Mouse (Mus musculus): ENCODE data around the gene Cntn2. TPM values are rescaled to one million over a fixed set of nuclear protein-coding genes. Genes with fewer than 3 reads are reported as not detected.

Gene Cntn2
- 0.01 TPM in 1 of 2 replicates, not detected in the other for polyA plus RNA-seq (2012)

DNA sequence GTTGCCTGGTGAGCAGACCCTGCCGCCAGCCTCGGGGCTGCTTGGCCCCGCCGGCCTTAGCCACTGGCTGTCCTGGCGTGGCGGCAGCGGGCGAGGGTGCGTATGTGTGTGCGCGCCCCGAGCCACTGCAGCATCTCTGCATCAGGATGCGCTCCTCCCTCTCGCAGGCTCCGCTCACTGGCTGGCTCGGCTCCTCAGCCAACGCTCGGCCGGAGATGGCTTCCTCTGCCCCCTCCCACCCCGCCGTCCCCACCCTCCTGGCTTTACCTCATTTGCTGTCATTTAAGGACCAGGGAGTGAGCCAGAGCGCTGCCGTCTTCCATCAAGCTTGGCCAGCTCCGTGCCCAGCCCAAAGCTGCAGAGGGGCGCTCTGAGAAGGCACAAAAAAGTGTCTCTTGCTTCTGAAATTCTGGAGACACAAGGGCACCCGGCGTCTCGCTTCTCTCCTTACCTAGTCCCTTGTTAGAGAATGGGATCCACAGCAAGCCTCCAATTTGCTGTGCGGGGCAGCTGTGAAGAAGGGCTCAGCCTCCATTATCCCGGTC lies at the start of gene Cntn2:
TSS of gene Cntn2 (minus strand) at position 495 of the 545 bp plus-strand sequence.
- H3K4me3 ChIP-seq (replicated peaks) = no peak within 1 kb of the TSS
- TF ChIP-seq TAL1 (IDR thresholded peaks at IDR 0.05; ENCODE audit: low read length) (no peak), GATA1 (IDR thresholded peaks at IDR 0.05; ENCODE audit: low read length) (no peak)
- peaks cover 55% of the 10 kb centered on the region for H3K27me3 ChIP-seq (ENCODE audit: control insufficient read depth)
- H3K36me3 ChIP-seq (ENCODE audit: control insufficient read depth) = no peaks in the 10 kb centered on the region
- H3K9me3 ChIP-seq (ENCODE audit: control insufficient read depth, low read length) = no peaks in the 10 kb centered on the region
- H3K4me1 ChIP-seq (ENCODE audit: control insufficient read depth) = no peaks in the 10 kb centered on the region

DNA sequence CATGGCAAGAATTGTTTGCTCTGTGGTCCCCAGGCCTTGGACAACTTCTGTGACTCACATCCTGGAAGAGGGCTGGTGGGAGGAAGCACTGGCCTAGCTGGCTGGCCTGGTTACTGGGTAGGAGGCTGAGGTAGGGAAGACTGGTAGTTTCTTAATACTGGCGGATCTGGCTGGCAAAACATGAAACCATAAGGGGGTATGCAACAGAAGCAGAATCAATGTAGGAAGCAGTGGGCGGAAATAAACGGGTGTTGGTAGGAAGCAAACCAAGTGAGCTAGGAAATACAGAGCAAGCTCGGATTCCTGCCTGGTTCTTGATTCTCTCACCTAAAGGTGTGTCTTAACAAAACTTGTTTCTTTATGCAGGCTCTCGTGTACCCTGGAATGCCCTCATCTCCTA lies 49.1 kb upstream of the Cntn2 start:
- H3K27me3 ChIP-seq (ENCODE audit: control insufficient read depth) = no peaks in the 10 kb centered on the region
- H3K4me3 ChIP-seq (replicated peaks) = no peak overlapping the region
- H3K36me3 ChIP-seq (ENCODE audit: control insufficient read depth) = no peaks in the 10 kb centered on the region
- no peaks in the 10 kb centered on the region for H3K4me1 ChIP-seq (ENCODE audit: control insufficient read depth)
- H3K9me3 ChIP-seq (ENCODE audit: control insufficient read depth, low read length) = no peaks in the 10 kb centered on the region
- TF ChIP-seq TAL1 (IDR thresholded peaks at IDR 0.05; ENCODE audit: low read length) (no peak), GATA1 (IDR thresholded peaks at IDR 0.05; ENCODE audit: low read length) (no peak)

DNA sequence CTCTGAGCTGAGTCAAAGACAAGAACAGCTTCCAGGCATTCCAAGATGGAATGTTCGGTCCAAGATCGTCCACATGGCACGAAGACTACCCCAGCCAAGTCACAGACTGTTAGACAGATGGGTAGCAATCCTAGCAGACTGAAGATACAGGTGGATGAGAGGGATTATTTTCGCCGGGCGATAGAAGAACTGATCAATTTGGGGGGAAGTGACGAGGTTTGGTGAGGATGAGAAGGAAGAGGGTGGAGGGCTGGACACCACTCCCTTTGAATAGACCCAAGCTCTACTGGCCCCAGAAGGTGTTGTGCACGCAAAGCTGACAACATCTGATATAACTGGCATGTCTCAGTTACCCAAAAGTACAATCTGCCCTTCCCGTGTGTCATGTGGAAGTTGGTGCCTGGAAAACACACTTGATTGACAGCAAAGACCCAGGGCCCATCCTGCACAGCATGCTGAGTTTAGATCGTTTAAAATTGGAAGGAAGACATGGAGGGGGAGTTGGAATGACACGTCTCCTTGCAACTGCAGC lies 48.4 kb upstream of the Cntn2 start:
- no peaks in the 10 kb centered on the region for H3K36me3 ChIP-seq (ENCODE audit: control insufficient read depth)
- no peak overlapping the region for H3K4me3 ChIP-seq (replicated peaks)
- no peak for TF ChIP-seq GATA1 (IDR thresholded peaks at IDR 0.05; ENCODE audit: low read length)
- TF ChIP-seq TAL1 (IDR thresholded peaks at IDR 0.05; ENCODE audit: low read length) = no peak
- H3K27me3 ChIP-seq (ENCODE audit: control insufficient read depth) = no peaks in the 10 kb centered on the region
- no peaks in the 10 kb centered on the region for H3K4me1 ChIP-seq (ENCODE audit: control insufficient read depth)
- H3K9me3 ChIP-seq (ENCODE audit: control insufficient read depth, low read length) = no peaks in the 10 kb centered on the region

DNA sequence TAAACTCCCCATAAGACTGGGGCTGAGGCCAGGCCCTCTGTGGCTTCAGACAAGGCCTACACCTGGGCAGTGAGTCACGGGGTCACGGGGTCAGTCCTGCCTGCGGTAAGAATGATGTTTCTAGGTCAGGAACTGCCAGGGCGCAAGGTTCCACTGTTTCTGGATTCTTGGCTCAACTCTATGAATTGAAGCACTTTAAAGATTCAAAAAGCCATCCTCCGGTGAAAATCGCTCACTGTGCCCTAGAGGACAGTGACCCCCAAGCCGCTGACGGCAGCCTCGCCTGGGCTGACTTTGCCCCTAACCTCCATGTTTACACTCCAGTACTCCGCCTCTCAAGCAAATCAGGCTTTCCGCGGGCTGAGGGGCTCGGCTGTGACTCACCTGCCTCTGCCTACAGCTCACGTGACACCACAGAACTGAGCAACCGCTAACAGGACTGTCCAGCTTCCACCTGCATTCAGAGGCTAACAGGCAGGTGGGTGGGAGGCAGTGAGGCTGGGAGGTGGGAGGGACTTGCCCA lies 43.7 kb upstream of the Cntn2 start:
- H3K27me3 ChIP-seq (ENCODE audit: control insufficient read depth) = no peaks in the 10 kb centered on the region
- no peaks in the 10 kb centered on the region for H3K4me1 ChIP-seq (ENCODE audit: control insufficient read depth)
- no peak for TF ChIP-seq TAL1 (IDR thresholded peaks at IDR 0.05; ENCODE audit: low read length)
- TF ChIP-seq GATA1 (IDR thresholded peaks at IDR 0.05; ENCODE audit: low read length) = no peak
- H3K9me3 ChIP-seq (ENCODE audit: control insufficient read depth, low read length) = no peaks in the 10 kb centered on the region
- no peak overlapping the region for H3K4me3 ChIP-seq (replicated peaks)
- no peaks in the 10 kb centered on the region for H3K36me3 ChIP-seq (ENCODE audit: control insufficient read depth)

DNA sequence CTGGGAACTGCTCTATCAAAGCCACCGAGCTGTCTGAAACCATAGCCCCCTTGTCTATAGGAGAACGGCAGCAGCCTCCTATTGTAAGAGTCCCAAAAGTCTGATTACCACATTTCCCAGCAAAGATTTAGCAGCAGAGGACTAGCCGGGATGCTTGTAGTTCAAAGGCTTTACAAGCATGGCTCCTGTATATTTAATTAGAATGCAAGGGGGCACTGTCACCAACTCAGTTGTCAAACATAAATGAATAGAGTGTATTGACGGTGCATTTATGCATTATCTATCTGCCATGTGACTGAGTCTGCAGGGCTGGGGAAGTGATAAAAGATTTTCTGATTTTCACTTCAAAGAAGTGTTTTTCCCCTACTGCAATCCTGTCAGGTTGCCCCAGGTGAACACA lies 42.3 kb upstream of the Cntn2 start:
- H3K27me3 ChIP-seq (ENCODE audit: control insufficient read depth) = no peaks in the 10 kb centered on the region
- TF ChIP-seq GATA1 (IDR thresholded peaks at IDR 0.05; ENCODE audit: low read length) (no peak), TAL1 (IDR thresholded peaks at IDR 0.05; ENCODE audit: low read length) (no peak)
- no peak overlapping the region for H3K4me3 ChIP-seq (replicated peaks)
- no peaks in the 10 kb centered on the region for H3K36me3 ChIP-seq (ENCODE audit: control insufficient read depth)
- H3K9me3 ChIP-seq (ENCODE audit: control insufficient read depth, low read length) = no peaks in the 10 kb centered on the region
- H3K4me1 ChIP-seq (ENCODE audit: control insufficient read depth) = no peaks in the 10 kb centered on the region

DNA sequence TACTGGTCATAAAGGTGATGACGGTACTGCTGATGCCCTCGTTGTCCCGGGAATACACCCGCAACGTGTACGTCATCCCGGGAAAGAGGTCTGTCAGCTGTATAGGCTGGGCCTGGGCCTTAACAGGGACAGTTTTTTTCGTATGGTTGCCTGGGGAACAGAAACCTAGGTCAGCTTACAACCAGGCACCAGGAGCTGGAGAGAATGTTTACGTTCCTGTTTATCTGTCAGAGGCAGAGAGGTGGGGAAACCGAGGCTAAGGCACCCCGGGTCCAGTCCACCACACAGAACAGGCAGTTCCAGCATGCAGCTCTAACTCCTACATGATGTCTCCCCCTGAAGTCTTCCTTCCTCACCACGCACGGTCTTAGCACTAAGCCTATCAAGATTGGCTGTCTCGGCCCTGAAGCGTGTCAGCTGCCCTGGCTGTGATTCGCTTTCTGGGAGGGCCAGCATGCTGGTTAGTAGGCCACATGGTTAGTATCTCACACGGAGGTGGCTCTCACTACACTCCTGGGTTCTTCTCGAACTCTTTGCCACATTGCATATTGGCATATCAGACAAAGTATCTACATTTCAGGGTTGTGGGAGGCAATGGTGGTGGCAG lies 40.0 kb upstream of the Cntn2 start:
- H3K9me3 ChIP-seq (ENCODE audit: control insufficient read depth, low read length) = no peaks in the 10 kb centered on the region
- no peaks in the 10 kb centered on the region for H3K4me1 ChIP-seq (ENCODE audit: control insufficient read depth)
- no peaks in the 10 kb centered on the region for H3K36me3 ChIP-seq (ENCODE audit: control insufficient read depth)
- H3K27me3 ChIP-seq (ENCODE audit: control insufficient read depth) = no peaks in the 10 kb centered on the region
- H3K4me3 ChIP-seq (replicated peaks) = no peak overlapping the region
- TF ChIP-seq TAL1 (IDR thresholded peaks at IDR 0.05; ENCODE audit: low read length) = no peak
- no peak for TF ChIP-seq GATA1 (IDR thresholded peaks at IDR 0.05; ENCODE audit: low read length)

DNA sequence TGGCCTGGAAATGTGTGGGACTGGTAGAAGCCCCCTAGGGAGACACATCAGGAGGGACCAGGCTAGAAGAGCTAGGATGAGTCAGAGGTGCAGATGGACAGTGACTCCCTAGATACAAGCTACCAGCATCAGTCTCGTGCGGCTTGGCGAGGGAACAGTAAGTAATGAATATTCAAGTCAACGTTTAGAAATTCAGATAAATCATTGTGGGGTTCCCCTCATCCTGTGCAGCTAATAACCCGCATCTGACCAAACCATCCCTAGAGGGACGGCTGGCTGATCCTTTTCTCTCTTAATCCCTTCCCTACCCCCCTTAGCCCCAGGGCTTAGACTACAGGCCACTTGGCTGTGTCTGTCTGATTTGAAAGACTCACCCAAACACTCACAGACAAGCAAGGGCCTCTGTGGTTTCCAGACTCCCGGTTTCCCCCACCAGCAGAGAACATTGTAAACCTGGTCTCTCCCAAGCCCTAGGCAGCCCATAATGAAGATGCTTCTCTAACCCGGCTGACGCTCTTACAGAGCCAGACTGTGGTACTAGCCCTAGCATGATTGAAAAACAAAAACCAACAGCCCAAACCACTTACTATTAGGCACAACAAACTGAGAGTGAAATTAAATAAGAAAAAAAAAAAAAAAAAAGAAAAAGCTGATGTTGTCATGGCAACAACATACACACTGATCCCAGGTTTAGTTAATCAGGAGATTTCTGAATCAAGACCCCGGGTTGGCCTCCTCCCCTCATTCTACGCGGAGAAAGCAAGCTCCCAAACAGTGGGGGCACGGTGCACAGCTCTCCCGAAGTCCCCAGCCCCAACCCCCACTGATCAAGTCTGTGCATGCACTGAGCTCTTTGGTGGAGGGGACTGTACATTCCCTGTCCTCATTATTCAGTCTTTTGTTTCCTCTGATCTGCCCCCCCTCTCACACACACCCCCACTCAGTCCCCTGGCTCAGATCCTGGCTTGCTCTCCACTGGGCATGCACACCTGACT lies 39.1 kb upstream of the Cntn2 start:
- Histone ChIP-seq H3K36me3 (ENCODE audit: control insufficient read depth) (no peaks in the 10 kb centered on the region), H3K9me3 (ENCODE audit: control insufficient read depth, low read length) (no peaks in the 10 kb centered on the region)

DNA sequence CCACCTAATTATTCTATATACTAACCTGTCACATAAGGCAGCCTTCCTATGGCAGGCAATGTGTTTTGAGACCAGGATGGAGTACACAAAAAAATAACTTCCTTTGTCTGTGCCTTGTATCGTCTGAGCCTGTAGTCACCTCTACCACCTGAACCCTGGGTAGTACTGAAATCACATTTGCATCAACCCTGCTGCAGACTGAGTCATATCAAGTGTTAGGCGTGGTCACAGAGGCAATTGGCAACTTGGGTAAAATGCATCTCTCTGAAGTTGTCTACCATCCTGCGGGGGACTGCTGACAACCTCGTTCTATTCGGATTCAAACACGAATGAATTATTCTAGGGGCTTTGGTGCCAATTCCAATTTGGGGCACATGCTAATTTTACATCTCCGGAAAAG lies 37.0 kb upstream of the Cntn2 start:
- Histone ChIP-seq H3K4me1 (ENCODE audit: control insufficient read depth) (no peaks in the 10 kb centered on the region), H3K27me3 (ENCODE audit: control insufficient read depth) (no peaks in the 10 kb centered on the region), H3K36me3 (ENCODE audit: control insufficient read depth) (no peaks in the 10 kb centered on the region), H3K4me3 (replicated peaks) (no peak overlapping the region), H3K9me3 (ENCODE audit: control insufficient read depth, low read length) (no peaks in the 10 kb centered on the region)
- TF ChIP-seq TAL1 (IDR thresholded peaks at IDR 0.05; ENCODE audit: low read length) (no peak), GATA1 (IDR thresholded peaks at IDR 0.05; ENCODE audit: low read length) (no peak)

More for the DNA sequence above, 39.1 kb upstream of the Cntn2 start:
- Histone ChIP-seq H3K4me1 (ENCODE audit: control insufficient read depth) (no peaks in the 10 kb centered on the region), H3K27me3 (ENCODE audit: control insufficient read depth) (no peaks in the 10 kb centered on the region), H3K4me3 (replicated peaks) (no peak overlapping the region)
- TF ChIP-seq GATA1 (IDR thresholded peaks at IDR 0.05; ENCODE audit: low read length) = no peak
- no peak for TF ChIP-seq TAL1 (IDR thresholded peaks at IDR 0.05; ENCODE audit: low read length)

DNA sequence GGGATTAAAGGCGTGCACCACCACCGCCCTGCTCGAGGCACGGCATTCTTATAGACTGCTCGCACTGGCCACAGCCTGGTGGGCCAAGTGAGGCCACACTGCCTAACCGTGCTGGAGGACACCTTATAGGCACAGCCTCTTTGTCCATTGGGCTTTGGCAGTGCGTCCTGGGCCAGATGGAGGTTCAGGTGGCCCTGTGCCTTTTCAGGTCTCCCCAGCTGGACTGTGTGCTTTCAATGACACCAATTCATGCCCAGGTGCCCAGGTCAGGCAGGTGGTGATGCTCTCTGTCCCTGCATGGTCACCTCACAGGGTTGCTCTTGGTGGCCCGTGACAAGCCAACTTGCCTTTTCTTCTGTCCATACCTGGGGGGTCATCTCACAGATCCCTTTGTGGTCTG lies 33.8 kb upstream of the Cntn2 start:
- Histone ChIP-seq H3K36me3 (ENCODE audit: control insufficient read depth) (no peaks in the 10 kb centered on the region), H3K27me3 (ENCODE audit: control insufficient read depth) (no peaks in the 10 kb centered on the region), H3K4me1 (ENCODE audit: control insufficient read depth) (no peaks in the 10 kb centered on the region), H3K4me3 (replicated peaks) (no peak overlapping the region), H3K9me3 (ENCODE audit: control insufficient read depth, low read length) (no peaks in the 10 kb centered on the region)
- TF ChIP-seq TAL1 (IDR thresholded peaks at IDR 0.05; ENCODE audit: low read length) = no peak
